Mouse (Mus musculus) midbrain, postnatal 0 days (tissue): Measurements from ENCODE around the gene Adra2c. TPM values are rescaled to one million over a fixed set of nuclear protein-coding genes. Genes with fewer than 3 reads are reported as not detected.

Source experiments
- ATAC-seq: fragments of 200-750 bp; cut with Nextera tagmentation; 2 replicates; pipeline ENCODE4 v1.8.0; 2017; ENCODE audit warnings: moderate number of reproducible peaks, mild to moderate bottlenecking, moderate TSS enrichment, moderate library complexity; ENCODE audit not compliant: low FRiP score
- DNase-seq: peaks from one replicate; pipeline ENCODE4 v3.0.0-alpha.2; 2015; ENCODE audit warnings: low spot score
- H3K27ac ChIP-seq: fragments of 300-500 bp; sonication (generic); 2 replicates; pipeline ENCODE4 v1.5.1; 2014; ENCODE audit warnings: low read depth, mild to moderate bottlenecking, low read length, mixed read lengths
- H3K27me3 ChIP-seq: fragments of 300-500 bp; sonication (generic); 2 replicates; pipeline ENCODE4 v1.6.1; 2014; ENCODE audit warnings: low read length, control low read depth, mixed read lengths; ENCODE audit not compliant: insufficient read depth
- H3K36me3 ChIP-seq: fragments of 300-500 bp; sonication (generic); 2 replicates; pipeline ENCODE4 v1.6.1; 2014; ENCODE audit warnings: low read length, control low read depth, mixed read lengths; ENCODE audit not compliant: insufficient read depth
- H3K4me1 ChIP-seq: fragments of 300-500 bp; sonication (generic); 2 replicates; pipeline ENCODE4 v1.6.1; 2014; ENCODE audit warnings: mild to moderate bottlenecking, control low read depth, antibody characterized with exemption, low read length, mixed read lengths; ENCODE audit not compliant: insufficient read depth
- H3K4me2 ChIP-seq: fragments of 300-500 bp; sonication (generic); 2 replicates; pipeline ENCODE4 v1.6.1; 2014; ENCODE audit warnings: low read depth, mild to moderate bottlenecking, low read length, mixed read lengths; ENCODE audit not compliant: poor library complexity, severe bottlenecking
- H3K4me3 ChIP-seq: fragments of 300-500 bp; sonication (generic); 2 replicates; pipeline ENCODE4 v1.5.1; 2014; ENCODE audit warnings: low read depth, mild to moderate bottlenecking, low read length, moderate library complexity
- H3K9ac ChIP-seq: fragments of 300-500 bp; sonication (generic); replicated peaks from 2 replicates; pipeline ENCODE4 v1.6.1; 2014; ENCODE audit warnings: mild to moderate bottlenecking, low read length, moderate library complexity, mixed read lengths; ENCODE audit not compliant: poor library complexity, severe bottlenecking
- H3K9me3 ChIP-seq: fragments of 300-500 bp; sonication (generic); 2 replicates; pipeline ENCODE4 v1.6.1; 2016; ENCODE audit warnings: low read length, control low read depth
- CTCF ChIP-seq: IDR thresholded peaks from 2 replicates; pipeline ENCODE4 v1.5.1; 2016; ENCODE audit warnings: antibody characterized with exemption, mild to moderate bottlenecking
- WGBS: fragments of 180-500 bp; shearing (Covaris S2); extraction: QIAGEN DNeasy Blood & Tissue Kit; methylation state at CpG from one replicate; pipeline ENCODE4 v1.1.7; 2014; 5-methylcytosine and 5-hydroxymethylcytosine counted together
- polyA plus RNA-seq: library from polyadenylated mRNA; unstranded; fragments of >200 nt; fragmentation: Nextera tagmentation; extraction: Ambion mirVana; gene quantifications from 2 replicates; pipeline ENCODE4 v1.2.1, GENCODE M21; 2015
- total RNA-seq: library from RNA; depleted of rRNA; stranded (reverse); fragments of >200 nt; gene quantifications from 2 replicates; pipeline ENCODE4 v1.2.3, GENCODE M21; 2014

Adra2c gene
- total and polyA plus RNA-seq, 2 experiments from 2014 or later, result 0.96 to 10.5 TPM

GRCm38 (mm10) chr5:35245555-35246273 is 32.4 kb upstream of the Adra2c start:
- no peak overlapping the region for H3K27ac ChIP-seq
- H3K4me3 ChIP-seq, result no peak overlapping the region
- DNase-seq, result peak; percentile 60
- H3K4me2 ChIP-seq, result no peak overlapping the region
- no peak overlapping the region for H3K9ac ChIP-seq
- ATAC-seq, result peak; percentile 54; the same call in 1 of the 2 replicates
- TF ChIP-seq CTCF, result no peak
- H3K9me3 ChIP-seq, result 0 out of 2 replicates have a peak, but pooled peaks cover 4% of the 10 kb centered on the region
- H3K4me1 ChIP-seq, result peaks cover 5% of the 10 kb centered on the region
- H3K27me3 ChIP-seq, result no peaks in the 10 kb centered on the region; the same call in 1 of the 2 replicates
- WGBS, result 36% methylated on average over 11 of the region's 11 CpGs
- no peaks in the 10 kb centered on the region for H3K36me3 ChIP-seq

GRCm38 (mm10) chr5:35254964-35255716 is 23.0 kb upstream of the Adra2c start:
- no peak overlapping the region for H3K4me3 ChIP-seq
- DNase-seq, result peak; percentile 61
- 0 out of 2 replicates have a peak, but pooled peaks have one; percentile 41 for ATAC-seq
- no peak overlapping the region for H3K9ac ChIP-seq
- no peaks in the 10 kb centered on the region for H3K4me1 ChIP-seq
- no peak overlapping the region for H3K27ac ChIP-seq
- WGBS, result 36% methylated on average over 5 of the region's 5 CpGs
- H3K9me3 ChIP-seq, result no peaks in the 10 kb centered on the region
- H3K27me3 ChIP-seq, result no peaks in the 10 kb centered on the region
- H3K36me3 ChIP-seq, result no peaks in the 10 kb centered on the region
- TF ChIP-seq CTCF, result no peak
- no peak overlapping the region for H3K4me2 ChIP-seq

DNA sequence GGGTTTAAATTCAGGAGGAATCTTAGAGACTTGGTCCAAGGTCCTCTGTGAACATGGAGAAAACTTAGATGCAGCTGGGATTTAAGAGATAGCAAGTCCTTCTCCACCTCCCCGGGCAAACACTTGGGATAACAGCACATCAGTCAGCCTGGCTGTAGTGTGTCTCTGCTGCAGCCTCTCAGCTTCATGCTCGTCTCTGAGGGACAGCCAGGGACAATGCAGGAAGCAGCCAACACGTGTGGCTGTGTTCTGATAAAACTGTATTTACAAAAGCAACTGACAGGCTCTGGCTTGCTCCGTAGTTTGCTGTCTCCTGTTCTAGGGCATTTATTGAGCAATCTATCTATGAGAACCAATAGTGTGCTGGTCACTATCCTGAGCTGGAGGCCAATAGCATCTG is 14.4 kb upstream of the Adra2c start:
- WGBS, result 57% methylated on average over 4 of the region's 4 CpGs
- Histone ChIP-seq H3K27me3 (no peaks in the 10 kb centered on the region), H3K9ac (no peak overlapping the region), H3K4me3 (no peak overlapping the region), H3K4me2 (no peak overlapping the region), H3K36me3 (no peaks in the 10 kb centered on the region), H3K27ac (no peak overlapping the region), H3K4me1 (peaks cover 9% of the 10 kb centered on the region; the same call in 1 of the 2 replicates), H3K9me3 (no peaks in the 10 kb centered on the region)
- no peak for TF ChIP-seq CTCF
- no peak for ATAC-seq
- no peak for DNase-seq

DNA sequence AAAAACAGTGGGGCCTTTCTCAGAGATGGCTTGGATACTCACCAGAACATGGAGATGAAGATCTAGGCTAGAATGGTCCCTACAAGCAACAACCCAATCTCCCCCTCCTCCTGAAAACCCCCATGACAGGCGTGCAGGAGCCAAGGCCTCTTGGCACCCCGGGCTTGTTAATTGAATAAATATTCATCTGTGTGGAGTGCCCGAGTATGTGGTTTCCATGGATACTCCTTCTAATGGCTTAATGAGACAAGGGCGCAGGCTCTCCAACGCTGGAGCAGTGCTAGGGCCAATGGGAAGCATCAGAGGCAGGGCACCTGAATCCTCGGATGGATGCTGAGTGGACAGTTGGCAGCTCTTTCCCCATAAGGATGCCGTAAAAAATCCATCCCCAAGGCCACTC is 10.6 kb upstream of the Adra2c start:
- no peak overlapping the region for H3K4me3 ChIP-seq
- 19% methylated on average over 7 of the region's 7 CpGs for WGBS
- H3K4me2 ChIP-seq, result no peak overlapping the region
- no peak overlapping the region for H3K9ac ChIP-seq
- H3K27ac ChIP-seq, result peak overlapping the region; percentile 59
- H3K27me3 ChIP-seq, result no peaks in the 10 kb centered on the region
- H3K4me1 ChIP-seq, result peaks cover 9% of the 10 kb centered on the region; the same call in 1 of the 2 replicates
- DNase-seq, result peak; percentile 82
- ATAC-seq, result peak; percentile 89
- TF ChIP-seq CTCF, result no peak
- H3K36me3 ChIP-seq, result no peaks in the 10 kb centered on the region
- no peaks in the 10 kb centered on the region for H3K9me3 ChIP-seq

DNA sequence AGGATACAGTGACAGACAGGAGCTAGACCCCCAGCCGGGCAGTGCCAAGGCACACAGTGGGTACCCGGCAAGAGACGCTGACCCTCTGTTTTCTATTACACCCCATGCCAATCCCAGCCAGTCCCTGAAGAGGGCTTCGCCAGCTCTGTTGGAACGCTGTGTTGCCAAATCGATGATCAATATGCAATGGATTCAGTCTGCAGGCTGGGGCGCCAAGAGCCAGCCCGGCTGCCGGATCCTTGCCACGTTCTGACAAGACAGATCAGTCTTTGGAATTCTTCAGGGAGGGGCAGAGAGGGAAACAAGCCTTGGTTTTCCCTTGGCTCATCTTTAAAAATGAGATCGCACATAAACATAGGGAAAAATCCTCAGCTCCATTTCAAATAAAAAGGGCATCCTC is 2.8 kb upstream of the Adra2c start:
- H3K27ac ChIP-seq, result no peak overlapping the region
- no peaks in the 10 kb centered on the region for H3K9me3 ChIP-seq
- peaks cover 40% of the 10 kb centered on the region for H3K27me3 ChIP-seq
- H3K4me3 ChIP-seq, result no peak overlapping the region
- no peak for DNase-seq
- no peaks in the 10 kb centered on the region for H3K36me3 ChIP-seq
- no peaks in the 10 kb centered on the region for H3K4me1 ChIP-seq
- ATAC-seq, result no peak
- H3K4me2 ChIP-seq, result no peak overlapping the region
- WGBS, result 66% methylated on average over 11 of the region's 11 CpGs
- H3K9ac ChIP-seq, result no peak overlapping the region
- no peak for TF ChIP-seq CTCF
